Comparison of ENCODE assay signal across 23 mouse cellular contexts in the genomic region with DNA sequence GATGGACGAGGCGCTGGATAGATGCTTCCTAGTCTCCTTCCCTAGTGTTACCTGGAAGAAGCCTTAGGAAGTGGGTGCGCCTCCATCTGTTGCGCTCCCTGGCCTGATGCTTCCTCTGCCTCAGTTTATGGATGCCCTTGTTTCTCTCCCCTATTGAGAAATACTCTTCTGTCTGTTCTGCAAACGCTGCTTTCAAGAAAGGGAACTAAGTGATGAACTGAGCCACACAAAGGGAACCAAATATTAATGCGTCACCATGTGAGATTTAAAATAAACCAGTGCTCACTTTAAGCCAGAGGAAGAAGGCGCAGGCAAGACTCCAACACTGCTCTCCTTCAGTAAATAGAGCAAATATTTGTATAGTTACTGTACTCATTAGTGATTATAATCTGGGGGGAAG. TPM values are rescaled to one million over a fixed set of nuclear protein-coding genes. Genes with fewer than 3 reads are reported as not detected.
DNase-seq lines count a peak whose midpoint lies in the region; ATAC-seq and TF ChIP-seq lines count a peak whose summit lies in the region.
"Had no signal": no experiment of that assay in that cellular context is flagged by ENCODE, and none has a peak within 500 bp of the region (broad histone marks: within the 10 kb centered on the region; RNA-seq: fewer than 3 reads in every experiment).

No protein-coding gene starts in this region.

- H3K4me1 ChIP-seq in bone marrow macrophage, adult 2 months (ENCODE audit: control insufficient read depth, insufficient read depth, low read length), result peaks cover 31% of the 10 kb centered on the region
- H3K4me1 ChIP-seq in midbrain, embryonic 11.5 days (ENCODE audit: control insufficient read depth, insufficient read depth, low read length), result no peaks in the 10 kb centered on the region
- H3K4me1 ChIP-seq in liver, embryonic 11.5 days (replicated peaks; ENCODE audit: control insufficient read depth, insufficient read depth, low read length), result peaks cover 1% of the 10 kb centered on the region
- H3K4me1 ChIP-seq: embryonic facial prominence, embryonic 15.5 days; heart, embryonic 15.5 days had no signal

- intact Hi-C loops in heart, postnatal 14 days (cut with DNase I), result no loop called here

- no peak for TF ChIP-seq POLR2A in bone marrow macrophage, adult 2 months (IDR thresholded peaks at IDR 0.05; ENCODE audit: borderline replicate concordance, low read depth, low read length)

- ATAC-seq in megakaryocyte progenitor cell, adult 5-6 weeks (replicated peaks; ENCODE audit: poor library complexity), result peak; percentile 79
- no peak for ATAC-seq in midbrain, embryonic 11.5 days (ENCODE audit: low FRiP score)
- no peak for ATAC-seq in liver, embryonic 11.5 days (replicated peaks; ENCODE audit: low FRiP score)
- ATAC-seq: forebrain, postnatal 0 days; liver, embryonic 12.5 days had no signal

- no peak overlapping the region for H3K4me3 ChIP-seq in bone marrow macrophage, adult 2 months (ENCODE audit: insufficient read depth, low read length)
- no peak overlapping the region for H3K4me3 ChIP-seq in midbrain, embryonic 11.5 days (ENCODE audit: low read depth, low read length)
- H3K4me3 ChIP-seq in liver, embryonic 11.5 days (ENCODE audit: low read depth, low read length), result no peak overlapping the region
- H3K4me3 ChIP-seq: embryonic facial prominence, embryonic 15.5 days; heart, embryonic 15.5 days; hindbrain, embryonic 10.5 days; liver, embryonic 12.5 days had no signal

- no peaks in the 10 kb centered on the region for H3K27me3 ChIP-seq in midbrain, embryonic 11.5 days (ENCODE audit: control insufficient read depth, insufficient read depth, low read length)
- H3K27me3 ChIP-seq in liver, embryonic 11.5 days (replicated peaks; ENCODE audit: control insufficient read depth, insufficient read depth, low read length), result no peaks in the 10 kb centered on the region
- H3K27me3 ChIP-seq: CH12.LX; embryonic facial prominence, embryonic 15.5 days; heart, embryonic 15.5 days; liver, embryonic 12.5 days had no signal

- H3K9me3 ChIP-seq in midbrain, embryonic 11.5 days (ENCODE audit: control insufficient read depth, low read length), result no peaks in the 10 kb centered on the region
- H3K9me3 ChIP-seq in liver, embryonic 11.5 days (ENCODE audit: control insufficient read depth, low read length), result no peaks in the 10 kb centered on the region
- H3K9me3 ChIP-seq: embryonic facial prominence, embryonic 15.5 days; heart, embryonic 15.5 days; hindbrain, embryonic 10.5 days; liver, embryonic 12.5 days had no signal

- no peak overlapping the region for H3K9ac ChIP-seq in midbrain, embryonic 11.5 days (ENCODE audit: low read length)
- no peak overlapping the region for H3K9ac ChIP-seq in liver, embryonic 11.5 days (ENCODE audit: low read depth, low read length)
- H3K9ac ChIP-seq: embryonic facial prominence, embryonic 15.5 days; forebrain, postnatal 0 days; heart, embryonic 15.5 days; liver, embryonic 12.5 days; lung, embryonic 14.5 days had no signal

- no peak for TF ChIP-seq CTCF in bone marrow macrophage, adult 2 months (IDR thresholded peaks at IDR 0.05; ENCODE audit: low read depth, low read length)

- H3K4me2 ChIP-seq in midbrain, embryonic 11.5 days, result no peak overlapping the region
- no peak overlapping the region for H3K4me2 ChIP-seq in liver, embryonic 11.5 days
- H3K4me2 ChIP-seq: embryonic facial prominence, embryonic 15.5 days; heart, embryonic 15.5 days; liver, embryonic 12.5 days; lung, embryonic 14.5 days had no signal

- DNase-seq in heart, adult 9 months (ENCODE audit: low spot score in 2 of 2), result peak; percentile 7 to 21
- no peak for DNase-seq in heart, postnatal 14 days
- peak; percentile 32 for DNase-seq in 416B (ENCODE audit: low read depth)
- DNase-seq in MN1 (ENCODE audit: low spot score), result no peak
- no peak for DNase-seq in midbrain, embryonic 11.5 days (ENCODE audit: low spot score, missing footprints)
- no peak for DNase-seq in liver, embryonic 11.5 days (ENCODE audit: low spot score)
- DNase-seq: adrenal gland, postnatal 10 days; cerebellum, adult 18-20 months; cerebellum, postnatal 25 days; forebrain, postnatal 0 days; kidney, adult 18-20 months; kidney, postnatal 25 days; left cerebral cortex, postnatal 4 days; lung, embryonic 14.5 days; right cerebral cortex, adult 18-20 months; thymus, postnatal 36 days had no signal

- 91% methylated on average over 7 of the region's 7 CpGs for WGBS in midbrain, embryonic 11.5 days
- WGBS in liver, embryonic 11.5 days, result 79% methylated on average over 7 of the region's 7 CpGs

- no peaks in the 10 kb centered on the region for H3K36me3 ChIP-seq in midbrain, embryonic 11.5 days (ENCODE audit: control insufficient read depth, insufficient read depth, low read length)
- H3K36me3 ChIP-seq in liver, embryonic 11.5 days (ENCODE audit: control insufficient read depth, insufficient read depth, low read length), result no peaks in the 10 kb centered on the region; the same call in 1 of the 2 replicates
- H3K36me3 ChIP-seq: embryonic facial prominence, embryonic 15.5 days; heart, embryonic 15.5 days; hindbrain, embryonic 10.5 days; liver, embryonic 12.5 days had no signal

- H3K27ac ChIP-seq in bone marrow macrophage, adult 2 months (ENCODE audit: insufficient read depth, low read depth, low read length), result peak overlapping the region; percentile 92
- H3K27ac ChIP-seq in midbrain, embryonic 11.5 days (ENCODE audit: low read depth, low read length), result no peak overlapping the region
- no peak overlapping the region for H3K27ac ChIP-seq in liver, embryonic 11.5 days (ENCODE audit: low read depth, low read length)
- H3K27ac ChIP-seq: embryonic facial prominence, embryonic 15.5 days; heart, embryonic 15.5 days; hindbrain, embryonic 10.5 days; liver, embryonic 12.5 days had no signal

RNA-seq across cellular contexts. Expression of gene Tmbim4, which starts 37.9 kb away (rescaled TPM):
- 10 to 100 TPM; 91.0 to 91.8 TPM for total RNA-seq in heart, postnatal 14 days (2021)
- 157 and 180 TPM in 2 replicates for polyA plus RNA-seq in bone marrow macrophage, adult 2 months (2012; ENCODE audit: insufficient read depth, insufficient read length, missing spikeins)
- total RNA-seq in megakaryocyte progenitor cell, adult 5-6 weeks (2015), result 117 and 123 TPM in 2 replicates
- total RNA-seq in megakaryocyte progenitor cell, adult 5-6 weeks (2017), result 114 and 124 TPM in 2 replicates
- polyA plus RNA-seq in midbrain, embryonic 11.5 days (2014; fragmentation: Nextera tagmentation; extraction: Ambion mirVana), result 83.1 and 88.4 TPM in 2 replicates
- polyA plus RNA-seq in liver, embryonic 11.5 days (2014; fragmentation: Nextera tagmentation; extraction: Ambion mirVana), result 111 and 114 TPM in 2 replicates

RNA-seq across cellular contexts. Expression of gene Irak3, which starts 38.4 kb away (rescaled TPM):
- total RNA-seq in heart, postnatal 14 days (2021), result 1 to 10 TPM; 2.9 to 4.8 TPM
- 75.9 and 80.3 TPM in 2 replicates for polyA plus RNA-seq in bone marrow macrophage, adult 2 months (2012; ENCODE audit: insufficient read depth, insufficient read length, missing spikeins)
- 57.7 and 65.9 TPM in 2 replicates for total RNA-seq in megakaryocyte progenitor cell, adult 5-6 weeks (2015)
- 19.6 and 26.1 TPM in 2 replicates for total RNA-seq in megakaryocyte progenitor cell, adult 5-6 weeks (2017)
- 0.72 and 1.2 TPM in 2 replicates for polyA plus RNA-seq in midbrain, embryonic 11.5 days (2014; fragmentation: Nextera tagmentation; extraction: Ambion mirVana)
- 0.57 and 0.67 TPM in 2 replicates for polyA plus RNA-seq in liver, embryonic 11.5 days (2014; fragmentation: Nextera tagmentation; extraction: Ambion mirVana)

RNA-seq across cellular contexts. Expression of gene Helb, which starts 50.7 kb away (rescaled TPM):
- 10 to 100 TPM; 13.0 to 13.2 TPM for total RNA-seq in heart, postnatal 14 days (2021)
- polyA plus RNA-seq in bone marrow macrophage, adult 2 months (2012; ENCODE audit: insufficient read depth, insufficient read length, missing spikeins), result 22.9 and 28.3 TPM in 2 replicates
- 15.1 and 18.4 TPM in 2 replicates for total RNA-seq in megakaryocyte progenitor cell, adult 5-6 weeks (2015)
- total RNA-seq in megakaryocyte progenitor cell, adult 5-6 weeks (2017), result 29.2 and 34.2 TPM in 2 replicates
- polyA plus RNA-seq in midbrain, embryonic 11.5 days (2014; fragmentation: Nextera tagmentation; extraction: Ambion mirVana), result 3.7 and 4.2 TPM in 2 replicates
- polyA plus RNA-seq in liver, embryonic 11.5 days (2014; fragmentation: Nextera tagmentation; extraction: Ambion mirVana), result 12.1 and 12.5 TPM in 2 replicates

Comparison
In these comparisons a context has a peak if more than half of its experiments do, and no peak if none do; other contexts are left out.
1. DNase-seq: peak in heart, adult 9 months (2 of 2) and 416B (single experiment); none in heart, postnatal 14 days (0 of 2), MN1 (single experiment), midbrain, embryonic 11.5 days (single experiment) and liver, embryonic 11.5 days (single experiment).
2. RNA of gene Irak3, which starts 38.4 kb away (polyA plus RNA-seq): 75.9 to 80.3 TPM in bone marrow macrophage, adult 2 months; 0.72 to 1.2 TPM in midbrain, embryonic 11.5 days and 0.57 to 0.67 TPM in liver, embryonic 11.5 days; every median in the first group is over 10 times any median in the second.